Mouse (Mus musculus): ENCODE measurements around the gene Hipk4. TPM values are rescaled to one million over a fixed set of nuclear protein-coding genes. Genes with fewer than 3 reads are reported as not detected.
"Not testable (repeated sequence)": the region's sequence is repeated elsewhere in the genome, so short reads cannot be mapped to it uniquely, and the experiment has no call there.

The Hipk4 gene
- polyA plus RNA-seq, 1 experiment from 2014 or later, result 0.27 TPM

DNA sequence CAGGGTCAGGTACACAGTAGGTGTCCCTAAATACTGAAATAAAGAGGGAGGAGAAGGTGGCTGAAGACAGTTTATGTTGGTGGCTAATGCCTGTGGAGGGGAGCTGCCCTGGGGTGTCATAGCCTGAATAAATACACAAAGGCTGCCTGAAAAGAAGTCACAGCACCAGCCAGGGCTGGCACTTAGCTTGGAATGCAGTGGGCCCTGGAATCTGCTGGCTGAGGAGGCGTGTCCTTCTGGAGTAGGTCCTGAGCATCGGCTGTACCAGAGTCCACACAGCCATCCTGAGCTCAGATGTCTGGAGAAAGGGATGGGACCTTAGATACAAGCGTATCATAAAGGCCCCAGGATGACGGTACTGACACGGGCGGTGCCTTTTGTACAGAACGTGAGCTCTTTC is 31.2 kb upstream of the Hipk4 start:
- Histone ChIP-seq H3K4me1 (ENCODE audit: insufficient read depth, low read depth, low read length) (peaks cover 17% of the 10 kb centered on the region; the same call in 1 of the 2 replicates), H3K9ac (replicated peaks; ENCODE audit: low read depth) (no peak overlapping the region), H3K4me3 (ENCODE audit: low read depth, low read length) (no peak overlapping the region), H3K4me2 (replicated peaks; ENCODE audit: low read depth, low read length) (no peak overlapping the region), H3K9me3 (ENCODE audit: low read length) (no peaks in the 10 kb centered on the region), H3K36me3 (ENCODE audit: insufficient read depth, low read length) (peaks cover 12% of the 10 kb centered on the region; the same call in 1 of the 2 replicates), H3K27ac (ENCODE audit: low read length) (peak overlapping the region; percentile 94), H3K27me3 (replicated peaks; ENCODE audit: insufficient read depth, low read length) (no peaks in the 10 kb centered on the region)
- ATAC-seq (no peak), DNase-seq (ENCODE audit: low spot score) (peak; percentile 67)
- TF ChIP-seq EP300 (IDR thresholded peaks at IDR 0.05) (no peak), CTCF (IDR thresholded peaks at IDR 0.05) (no peak)
- 53% methylated on average over 7 of the region's 7 CpGs for WGBS

DNA sequence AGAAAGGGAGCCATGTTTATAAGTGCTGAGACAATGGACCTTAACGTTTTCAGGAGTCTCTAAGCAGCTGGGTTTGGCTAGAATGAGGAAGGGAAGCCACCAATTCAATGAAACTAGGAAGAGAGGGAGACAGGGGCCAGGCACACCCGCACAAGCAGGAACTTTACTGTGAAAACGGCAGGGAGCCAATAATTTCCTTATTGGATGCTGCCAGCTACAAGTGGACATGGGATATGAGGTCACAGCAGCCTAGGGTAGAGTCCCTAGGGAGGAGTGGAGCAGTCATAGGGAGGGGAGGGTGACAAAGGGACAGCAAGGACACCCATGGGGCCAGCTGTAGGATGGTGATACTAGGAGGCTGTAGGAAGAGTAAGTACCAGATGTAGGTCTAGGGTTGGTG is 30.0 kb upstream of the Hipk4 start:
- Histone ChIP-seq H3K36me3 (ENCODE audit: insufficient read depth, low read length) (peaks cover 12% of the 10 kb centered on the region; the same call in 1 of the 2 replicates), H3K4me2 (replicated peaks; ENCODE audit: low read depth, low read length) (no peak overlapping the region), H3K9me3 (ENCODE audit: low read length) (no peaks in the 10 kb centered on the region), H3K27me3 (replicated peaks; ENCODE audit: insufficient read depth, low read length) (no peaks in the 10 kb centered on the region), H3K4me1 (ENCODE audit: insufficient read depth, low read depth, low read length) (peaks cover 17% of the 10 kb centered on the region; the same call in 1 of the 2 replicates), H3K9ac (replicated peaks; ENCODE audit: low read depth) (no peak overlapping the region), H3K4me3 (ENCODE audit: low read depth, low read length) (no peak overlapping the region), H3K27ac (ENCODE audit: low read length) (peak overlapping the region; percentile 80)
- ATAC-seq, result peak; percentile 21
- TF ChIP-seq EP300 (IDR thresholded peaks at IDR 0.05), result no peak; the same call in 1 of the 2 replicates
- no peak for TF ChIP-seq CTCF (IDR thresholded peaks at IDR 0.05)
- 43% methylated on average over 3 of the region's 3 CpGs for WGBS
- DNase-seq (ENCODE audit: low spot score), result peak; percentile 65

DNA sequence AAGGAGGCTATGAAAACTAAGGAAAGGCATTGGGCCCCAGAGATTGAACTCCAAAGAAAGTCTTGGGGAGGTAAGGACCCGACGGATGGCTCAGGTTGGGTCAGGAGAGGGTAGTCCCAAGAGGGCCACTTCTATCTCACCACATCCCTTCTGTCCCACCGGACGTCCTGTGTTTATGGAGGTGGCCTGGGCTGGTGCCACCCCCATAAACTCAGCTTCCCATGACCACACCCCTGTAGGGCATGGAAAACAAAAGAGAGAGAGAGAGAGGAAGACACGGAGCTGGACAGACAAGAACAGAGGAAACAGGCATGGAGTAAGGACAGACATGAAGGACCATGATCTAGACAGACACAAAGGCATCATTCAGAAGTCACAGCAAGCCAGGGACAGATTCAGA is 29.6 kb upstream of the Hipk4 start:
- WGBS, result 63% methylated on average over 5 of the region's 5 CpGs
- no peaks in the 10 kb centered on the region for H3K27me3 ChIP-seq (replicated peaks; ENCODE audit: insufficient read depth, low read length)
- peak; percentile 66 for DNase-seq (ENCODE audit: low spot score)
- H3K9ac ChIP-seq (replicated peaks; ENCODE audit: low read depth), result no peak overlapping the region
- peaks cover 13% of the 10 kb centered on the region; the same call in 1 of the 2 replicates for H3K4me1 ChIP-seq (ENCODE audit: insufficient read depth, low read depth, low read length)
- H3K4me2 ChIP-seq (replicated peaks; ENCODE audit: low read depth, low read length), result no peak overlapping the region
- no peaks in the 10 kb centered on the region for H3K9me3 ChIP-seq (ENCODE audit: low read length)
- TF ChIP-seq EP300 (IDR thresholded peaks at IDR 0.05) (peak; percentile 92), CTCF (IDR thresholded peaks at IDR 0.05) (no peak)
- no peak overlapping the region for H3K4me3 ChIP-seq (ENCODE audit: low read depth, low read length)
- H3K36me3 ChIP-seq (ENCODE audit: insufficient read depth, low read length), result peaks cover 12% of the 10 kb centered on the region; the same call in 1 of the 2 replicates
- ATAC-seq, result peak; percentile 24
- H3K27ac ChIP-seq (ENCODE audit: low read length), result peak overlapping the region; percentile 80

DNA sequence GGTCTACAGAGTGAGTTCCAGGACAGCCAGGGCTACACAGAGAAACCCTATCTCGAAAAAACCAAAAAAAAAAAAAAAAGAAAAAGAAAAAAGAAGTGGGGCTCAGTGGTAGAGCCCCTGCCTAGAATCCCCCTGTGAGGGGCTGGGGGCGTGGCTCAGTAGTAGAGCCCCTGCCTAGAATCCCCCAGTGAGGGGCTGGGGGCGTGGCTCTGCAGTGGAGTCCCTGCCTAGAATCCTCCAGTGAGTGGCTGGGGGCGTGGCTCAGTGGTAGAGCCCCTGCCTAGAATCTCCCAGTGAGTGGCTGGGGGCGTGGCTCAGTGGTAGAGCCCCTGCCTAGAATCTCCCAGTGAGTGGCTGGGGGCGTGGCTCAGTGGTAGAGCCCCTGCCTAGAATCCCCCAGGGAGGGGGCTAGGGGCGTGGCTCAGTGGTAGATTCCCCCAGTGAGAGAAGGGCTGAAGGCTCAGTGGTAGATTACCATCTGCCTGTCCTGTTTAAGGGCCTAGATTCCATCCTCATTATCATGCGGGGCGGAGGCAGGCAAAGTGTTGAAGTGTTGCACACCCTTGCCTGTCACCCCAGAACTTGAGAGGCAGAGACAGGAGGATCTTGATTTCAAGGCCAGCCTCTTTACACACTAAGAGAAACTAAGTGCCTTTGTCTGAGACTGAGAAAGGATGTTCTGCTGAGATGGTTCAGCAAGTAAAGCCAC is 28.3 kb upstream of the Hipk4 start:
- not testable (repeated sequence) for ATAC-seq; H3K9me3 ChIP-seq (ENCODE audit: low read length); H3K27me3 ChIP-seq (replicated peaks; ENCODE audit: insufficient read depth, low read length); H3K4me2 ChIP-seq (replicated peaks; ENCODE audit: low read depth, low read length); H3K9ac ChIP-seq (replicated peaks; ENCODE audit: low read depth); H3K36me3 ChIP-seq (ENCODE audit: insufficient read depth, low read length); DNase-seq (ENCODE audit: low spot score); H3K4me1 ChIP-seq (ENCODE audit: insufficient read depth, low read depth, low read length); H3K4me3 ChIP-seq (ENCODE audit: low read depth, low read length); H3K27ac ChIP-seq (ENCODE audit: low read length)
- WGBS, result 85% methylated on average over 9 of the region's 9 CpGs

DNA sequence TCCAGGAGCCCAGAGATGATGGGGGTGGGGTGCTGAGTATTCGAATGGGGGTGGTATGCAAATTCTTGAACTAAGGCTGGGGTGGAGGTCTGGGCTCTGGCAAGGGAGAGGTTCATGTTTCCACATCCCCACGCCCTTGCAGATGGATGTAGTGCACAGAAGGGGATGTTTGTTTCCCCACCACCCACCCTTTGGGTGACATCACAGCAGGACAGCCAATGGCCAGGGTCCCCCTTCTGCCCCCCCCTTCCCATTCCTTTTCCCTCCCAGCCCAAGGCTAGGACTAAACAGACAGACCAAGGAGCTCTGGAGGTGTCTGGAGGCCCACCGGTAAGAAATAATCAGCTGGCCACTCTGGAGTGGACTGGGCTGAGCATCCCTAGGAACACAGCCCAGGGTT is 24.0 kb upstream of the Hipk4 start, which contains the start of gene Prx:
Gene Prx (plus strand): TSS at position 289 of the 400 bp plus-strand sequence.
- 35% methylated on average over 3 of the region's 3 CpGs for WGBS
- peak within 1 kb of the TSS; percentile 44 for H3K4me2 ChIP-seq (replicated peaks; ENCODE audit: low read depth, low read length)
- H3K4me3 ChIP-seq (ENCODE audit: low read depth, low read length), result peak within 1 kb of the TSS; percentile 32
- peak within 1 kb of the TSS; percentile 44 for H3K9ac ChIP-seq (replicated peaks; ENCODE audit: low read depth)
- TF ChIP-seq CTCF (IDR thresholded peaks at IDR 0.05), result no peak
- TF ChIP-seq EP300 (IDR thresholded peaks at IDR 0.05), result no peak
- ATAC-seq (peak; percentile 69), DNase-seq (ENCODE audit: low spot score) (peak; percentile 52)
- H3K4me1 ChIP-seq (ENCODE audit: insufficient read depth, low read depth, low read length), result no peaks in the 10 kb centered on the region
- no peaks in the 10 kb centered on the region for H3K27me3 ChIP-seq (replicated peaks; ENCODE audit: insufficient read depth, low read length)
- no peaks in the 10 kb centered on the region for H3K9me3 ChIP-seq (ENCODE audit: low read length)
- H3K36me3 ChIP-seq (ENCODE audit: insufficient read depth, low read length), result no peaks in the 10 kb centered on the region
- peak within 1 kb of the TSS; percentile 87 for H3K27ac ChIP-seq (ENCODE audit: low read length)

DNA sequence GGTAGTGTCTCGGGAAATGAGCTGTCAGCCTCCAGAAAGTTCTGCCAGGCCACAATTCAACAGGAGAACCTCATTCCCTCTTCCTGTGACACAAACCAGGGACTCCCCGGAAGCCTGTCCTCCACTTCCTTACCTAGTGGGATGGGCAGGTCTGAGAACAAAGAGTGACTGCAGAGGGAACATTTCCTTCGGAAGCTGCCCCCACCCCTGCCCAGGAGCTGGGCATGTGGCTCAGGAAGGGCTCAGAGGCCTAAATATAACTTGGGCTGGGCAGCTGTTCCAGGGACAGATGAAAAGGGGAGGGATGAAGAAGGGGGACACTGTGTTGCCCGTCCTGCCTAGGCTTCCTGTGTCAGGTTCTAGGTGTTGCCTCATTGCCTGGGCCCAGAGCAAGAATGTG is 21.4 kb upstream of the Hipk4 start:
- no peaks in the 10 kb centered on the region for H3K9me3 ChIP-seq (ENCODE audit: low read length)
- WGBS, result 36% methylated on average over 4 of the region's 4 CpGs
- ATAC-seq (peak; percentile 85), DNase-seq (ENCODE audit: low spot score) (peak; percentile 66)
- H3K27ac ChIP-seq (ENCODE audit: low read length), result peak overlapping the region; percentile 87
- H3K36me3 ChIP-seq (ENCODE audit: insufficient read depth, low read length), result no peaks in the 10 kb centered on the region
- no peak overlapping the region for H3K4me3 ChIP-seq (ENCODE audit: low read depth, low read length)
- no peaks in the 10 kb centered on the region for H3K4me1 ChIP-seq (ENCODE audit: insufficient read depth, low read depth, low read length)
- no peak overlapping the region for H3K9ac ChIP-seq (replicated peaks; ENCODE audit: low read depth)
- H3K4me2 ChIP-seq (replicated peaks; ENCODE audit: low read depth, low read length), result no peak overlapping the region
- no peak for TF ChIP-seq CTCF (IDR thresholded peaks at IDR 0.05)
- TF ChIP-seq EP300 (IDR thresholded peaks at IDR 0.05), result peak; percentile 99
- H3K27me3 ChIP-seq (replicated peaks; ENCODE audit: insufficient read depth, low read length), result no peaks in the 10 kb centered on the region

All from lung, postnatal 0 days (tissue).